Mouse (Mus musculus) intestine, embryonic 15.5 days (tissue): ENCODE results near the gene Smarcd2. TPM values are rescaled to one million over a fixed set of nuclear protein-coding genes. Genes with fewer than 3 reads are reported as not detected.

ENCODE experiments used
- ATAC-seq: fragments of 200-750 bp; cut with Nextera tagmentation; 2 replicates; pipeline ENCODE4 v1.8.0; 2017; ENCODE audit warnings: moderate TSS enrichment, moderate library complexity
- H3K27ac ChIP-seq: fragments of 300-500 bp; sonication (generic); 2 replicates; pipeline ENCODE4 v1.5.1; 2015; ENCODE audit warnings: mild to moderate bottlenecking, inconsistent platforms
- H3K27me3 ChIP-seq: fragments of 300-500 bp; sonication (generic); replicated peaks from 2 replicates; pipeline ENCODE4 v1.6.1; 2015; ENCODE audit warnings: inconsistent platforms
- H3K36me3 ChIP-seq: fragments of 300-500 bp; sonication (generic); 2 replicates; pipeline ENCODE4 v1.6.1; 2015; ENCODE audit warnings: inconsistent platforms
- H3K4me1 ChIP-seq: fragments of 300-500 bp; sonication (generic); replicated peaks from 2 replicates; pipeline ENCODE4 v1.6.1; 2015; ENCODE audit warnings: inconsistent platforms
- H3K4me2 ChIP-seq: fragments of 300-500 bp; sonication (generic); replicated peaks from 2 replicates; pipeline ENCODE4 v1.6.1; 2015; ENCODE audit warnings: mild to moderate bottlenecking, inconsistent platforms
- H3K4me3 ChIP-seq: fragments of 300-500 bp; sonication (generic); replicated peaks from 2 replicates; pipeline ENCODE4 v1.5.1; 2015; ENCODE audit warnings: inconsistent platforms
- H3K9ac ChIP-seq: fragments of 300-500 bp; sonication (generic); 2 replicates; pipeline ENCODE4 v1.6.1; 2015; ENCODE audit warnings: inconsistent platforms
- H3K9me3 ChIP-seq: fragments of 300-500 bp; sonication (generic); 2 replicates; pipeline ENCODE4 v1.6.1; 2016; ENCODE audit warnings: inconsistent platforms
- WGBS: fragments of 180-500 bp; shearing (Covaris S2); methylation state at CpG from one replicate; pipeline ENCODE4 v1.1.7; 2015; 5-methylcytosine and 5-hydroxymethylcytosine counted together
- polyA plus RNA-seq: library from polyadenylated mRNA; unstranded; fragments of >200 nt; fragmentation: Nextera tagmentation; extraction: Ambion mirVana; gene quantifications from 2 replicates; pipeline ENCODE4 v1.2.1, GENCODE M21; 2015

Gene Smarcd2
- polyA plus RNA-seq, 1 experiment from 2014 or later: 60.6 TPM

GRCm38 (mm10) chr11:106302634-106303033 lies 29.9 kb upstream of the Smarcd2 start:
- 0 out of 2 replicates have a peak, but pooled peaks have one; percentile 34 for ATAC-seq

GRCm38 (mm10) chr11:106301765-106302164 lies 29.0 kb upstream of the Smarcd2 start, which contains the start of gene Gh:
TSS of gene Gh (minus strand) at chr11:106301865.
- Histone ChIP-seq H3K4me1 (no peaks in the 10 kb centered on the region), H3K4me2 (no peak within 1 kb of the TSS), H3K27me3 (no peaks in the 10 kb centered on the region), H3K36me3 (no peaks in the 10 kb centered on the region), H3K27ac (no peak within 1 kb of the TSS), H3K9me3 (no peaks in the 10 kb centered on the region), H3K4me3 (no peak within 1 kb of the TSS), H3K9ac (no peak within 1 kb of the TSS)
- ATAC-seq: no peak
- WGBS: 79% methylated on average over 9 of the region's 9 CpGs

More at GRCm38 (mm10) chr11:106302634-106303033, 29.9 kb upstream of the Smarcd2 start:
- no peak overlapping the region for H3K27ac ChIP-seq
- H3K4me1 ChIP-seq: no peaks in the 10 kb centered on the region
- H3K4me3 ChIP-seq: no peak overlapping the region
- H3K36me3 ChIP-seq: no peaks in the 10 kb centered on the region
- H3K9me3 ChIP-seq: no peaks in the 10 kb centered on the region
- no peaks in the 10 kb centered on the region for H3K27me3 ChIP-seq
- no peak overlapping the region for H3K4me2 ChIP-seq
- WGBS: 10% methylated on average over 2 of the region's 2 CpGs
- no peak overlapping the region for H3K9ac ChIP-seq

DNA sequence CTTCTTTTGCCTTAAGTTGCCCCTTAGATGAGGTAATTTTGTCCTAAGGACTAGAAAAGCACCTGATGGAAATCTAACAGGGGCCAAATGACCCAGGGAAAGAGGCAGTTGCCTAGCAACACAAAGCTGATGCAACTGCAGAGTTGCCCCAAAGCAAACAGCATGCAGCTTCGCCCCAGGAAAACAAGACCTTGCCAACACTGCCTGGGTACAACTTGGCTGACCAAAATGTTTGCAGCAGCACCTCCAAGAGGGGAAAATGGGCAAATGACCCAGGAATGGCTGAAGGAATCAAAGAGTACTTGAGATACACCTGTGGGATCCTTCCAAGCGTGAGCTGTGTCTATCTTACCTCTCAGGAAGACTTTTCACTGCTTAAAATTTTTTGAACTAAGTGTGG lies 19.1 kb upstream of the Smarcd2 start:
- 84% methylated on average over 2 of the region's 2 CpGs for WGBS
- no peak for ATAC-seq

GRCm38 (mm10) chr11:106290376-106290775 lies 17.6 kb upstream of the Smarcd2 start:
- 89% methylated on average over 5 of the region's 5 CpGs for WGBS

More for the DNA sequence above, 19.1 kb upstream of the Smarcd2 start:
- no peak overlapping the region for H3K4me3 ChIP-seq
- H3K27me3 ChIP-seq: no peaks in the 10 kb centered on the region
- no peaks in the 10 kb centered on the region for H3K9me3 ChIP-seq
- H3K4me1 ChIP-seq: no peaks in the 10 kb centered on the region
- H3K27ac ChIP-seq: no peak overlapping the region
- no peak overlapping the region for H3K9ac ChIP-seq
- no peak overlapping the region for H3K4me2 ChIP-seq
- no peaks in the 10 kb centered on the region for H3K36me3 ChIP-seq

GRCm38 (mm10) chr11:106289369-106289768 lies 16.6 kb upstream of the Smarcd2 start:
- no peak overlapping the region for H3K4me3 ChIP-seq
- H3K9me3 ChIP-seq: no peaks in the 10 kb centered on the region
- no peaks in the 10 kb centered on the region for H3K4me1 ChIP-seq
- H3K36me3 ChIP-seq: no peaks in the 10 kb centered on the region
- no peaks in the 10 kb centered on the region for H3K27me3 ChIP-seq
- H3K27ac ChIP-seq: no peak overlapping the region
- no peak for ATAC-seq
- WGBS: 48% methylated on average over 8 of the region's 8 CpGs
- H3K4me2 ChIP-seq: no peak overlapping the region
- no peak overlapping the region for H3K9ac ChIP-seq

More at GRCm38 (mm10) chr11:106290376-106290775, 17.6 kb upstream of the Smarcd2 start:
- ATAC-seq: no peak
- no peak overlapping the region for H3K4me3 ChIP-seq
- no peak overlapping the region for H3K9ac ChIP-seq
- H3K36me3 ChIP-seq: no peaks in the 10 kb centered on the region
- no peaks in the 10 kb centered on the region for H3K9me3 ChIP-seq
- H3K4me1 ChIP-seq: no peaks in the 10 kb centered on the region
- no peak overlapping the region for H3K27ac ChIP-seq
- H3K4me2 ChIP-seq: no peak overlapping the region
- H3K27me3 ChIP-seq: no peaks in the 10 kb centered on the region

GRCm38 (mm10) chr11:106286987-106287386 lies 14.2 kb upstream of the Smarcd2 start:
- no peaks in the 10 kb centered on the region for H3K36me3 ChIP-seq
- no peaks in the 10 kb centered on the region for H3K9me3 ChIP-seq
- 61% methylated on average over 11 of the region's 11 CpGs for WGBS
- H3K27ac ChIP-seq: no peak overlapping the region
- no peak overlapping the region for H3K4me2 ChIP-seq
- H3K4me1 ChIP-seq: no peaks in the 10 kb centered on the region
- no peak overlapping the region for H3K4me3 ChIP-seq
- H3K9ac ChIP-seq: no peak overlapping the region
- H3K27me3 ChIP-seq: no peaks in the 10 kb centered on the region
- ATAC-seq: no peak

GRCm38 (mm10) chr11:106286206-106286605 lies 13.4 kb upstream of the Smarcd2 start:
- Histone ChIP-seq H3K36me3 (no peaks in the 10 kb centered on the region), H3K4me1 (no peaks in the 10 kb centered on the region), H3K4me3 (no peak overlapping the region), H3K9ac (no peak overlapping the region), H3K4me2 (no peak overlapping the region), H3K27ac (no peak overlapping the region), H3K9me3 (no peaks in the 10 kb centered on the region), H3K27me3 (no peaks in the 10 kb centered on the region)
- WGBS: 85% methylated on average over 7 of the region's 7 CpGs
- no peak for ATAC-seq

GRCm38 (mm10) chr11:106284126-106284525 lies 11.4 kb upstream of the Smarcd2 start:
- no peaks in the 10 kb centered on the region for H3K9me3 ChIP-seq
- no peaks in the 10 kb centered on the region for H3K36me3 ChIP-seq
- no peaks in the 10 kb centered on the region for H3K4me1 ChIP-seq
- ATAC-seq: no peak
- no peak overlapping the region for H3K4me3 ChIP-seq
- WGBS: 63% methylated on average over 8 of the region's 8 CpGs
- no peak overlapping the region for H3K9ac ChIP-seq
- H3K27me3 ChIP-seq: no peaks in the 10 kb centered on the region
- H3K4me2 ChIP-seq: no peak overlapping the region
- H3K27ac ChIP-seq: no peak overlapping the region

GRCm38 (mm10) chr11:106283371-106283770 lies 10.6 kb upstream of the Smarcd2 start:
- Histone ChIP-seq H3K36me3 (no peaks in the 10 kb centered on the region), H3K4me1 (no peaks in the 10 kb centered on the region), H3K4me2 (no peak overlapping the region), H3K9me3 (no peaks in the 10 kb centered on the region), H3K4me3 (no peak overlapping the region), H3K27me3 (no peaks in the 10 kb centered on the region), H3K27ac (no peak overlapping the region), H3K9ac (no peak overlapping the region)
- no peak for ATAC-seq
- 81% methylated on average over 4 of the region's 4 CpGs for WGBS

GRCm38 (mm10) chr11:106282452-106282851 lies 9.7 kb upstream of the Smarcd2 start:
- 81% methylated on average over 6 of the region's 6 CpGs for WGBS
- H3K27me3 ChIP-seq: no peaks in the 10 kb centered on the region
- no peak for ATAC-seq
- no peaks in the 10 kb centered on the region for H3K36me3 ChIP-seq
- H3K4me1 ChIP-seq: no peaks in the 10 kb centered on the region
- H3K4me2 ChIP-seq: no peak overlapping the region
- H3K27ac ChIP-seq: no peak overlapping the region
- no peak overlapping the region for H3K9ac ChIP-seq
- no peaks in the 10 kb centered on the region for H3K9me3 ChIP-seq
- no peak overlapping the region for H3K4me3 ChIP-seq

DNA sequence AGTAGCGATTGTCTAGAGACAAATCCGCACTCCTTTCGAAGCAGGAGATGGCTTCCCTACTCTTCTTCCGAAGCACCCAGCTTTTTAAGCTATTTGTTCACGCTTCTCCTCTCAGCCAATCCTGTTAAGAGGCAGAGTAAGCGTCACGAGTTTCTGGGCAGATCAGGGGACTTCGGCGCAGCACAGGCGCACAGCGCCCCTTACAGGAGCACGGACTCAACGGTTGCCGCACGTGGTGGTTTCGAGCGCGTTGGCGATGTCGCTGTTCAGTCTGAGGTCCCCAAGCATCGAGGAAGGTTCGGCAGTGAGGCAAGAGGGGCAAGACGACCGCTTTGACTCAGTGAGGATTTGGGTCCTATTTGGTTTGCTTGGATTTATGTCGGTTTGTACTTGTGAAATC lies 3.7 kb upstream of the Smarcd2 start, which contains the start of gene Tcam1:
Gene Tcam1 (plus strand): TSS at position 219 of the 400 bp plus-strand sequence.
- Histone ChIP-seq H3K4me1 (peaks cover 17% of the 10 kb centered on the region), H3K27ac (no peak within 1 kb of the TSS; the same call in 1 of the 2 replicates), H3K4me2 (peak within 1 kb of the TSS; percentile 57), H3K4me3 (peak within 1 kb of the TSS; percentile 16; the same call in 1 of the 2 replicates), H3K36me3 (no peaks in the 10 kb centered on the region), H3K9ac (no peak within 1 kb of the TSS; the same call in 1 of the 2 replicates), H3K27me3 (no peaks in the 10 kb centered on the region), H3K9me3 (no peaks in the 10 kb centered on the region)
- 6% methylated on average over 25 of the region's 25 CpGs for WGBS
- peak; percentile 36 for ATAC-seq

GRCm38 (mm10) chr11:106274971-106275411 lies 2.2 kb upstream of the Smarcd2 start:
- ATAC-seq: no peak
- H3K27me3 ChIP-seq: no peaks in the 10 kb centered on the region
- H3K27ac ChIP-seq: 0 out of 2 replicates have a peak overlapping the region, but pooled peaks have one; percentile 20
- H3K36me3 ChIP-seq: no peaks in the 10 kb centered on the region
- H3K9ac ChIP-seq: no peak overlapping the region
- H3K4me2 ChIP-seq: no peak overlapping the region
- peaks cover 29% of the 10 kb centered on the region for H3K4me1 ChIP-seq
- H3K4me3 ChIP-seq: no peak overlapping the region
- no peaks in the 10 kb centered on the region for H3K9me3 ChIP-seq
- 45% methylated on average over 7 of the region's 7 CpGs for WGBS

- Histone ChIP-seq H3K27ac (no peak overlapping the region), H3K9ac (no peak overlapping the region), H3K27me3 (no peaks in the 10 kb centered on the region), H3K9me3 (no peaks in the 10 kb centered on the region), H3K4me2 (no peak overlapping the region), H3K4me1 (peaks cover 32% of the 10 kb centered on the region), H3K4me3 (no peak overlapping the region), H3K36me3 (no peaks in the 10 kb centered on the region)
- 93% methylated on average over 1 of the region's 1 CpGs for WGBS
- no peak for ATAC-seq
These were observed 1.6 kb upstream of the Smarcd2 start for GRCm38 (mm10) chr11:106274374-106274773.
